Mouse (Mus musculus) bone marrow macrophage, adult 2 months (primary cell): Measurements from ENCODE around the gene Sstr3.

Experiments
- CTCF ChIP-seq: IDR thresholded peaks from 2 replicates; pipeline ENCODE4 v1.5.1; 2012; ENCODE audit warnings: low read depth, mild to moderate bottlenecking, low read length, moderate library complexity
- POLR2A ChIP-seq: IDR thresholded peaks from 2 replicates; pipeline ENCODE4 v1.6.1; 2012; ENCODE audit warnings: mild to moderate bottlenecking, low read depth, low read length, borderline replicate concordance

- TF ChIP-seq POLR2A, result no peak
- no peak for TF ChIP-seq CTCF
Observed at GRCm38 (mm10) chr15:78544561-78545001, at the start of gene Sstr3.
